Mouse (Mus musculus) spleen, adult 12 weeks (tissue): ENCODE results near the gene Krt84.

ENCODE experiments used
- DNase-seq: peaks from one replicate; pipeline ENCODE4 v3.0.0; 2022; ENCODE audit warnings: low spot score

The Krt84 gene

DNA sequence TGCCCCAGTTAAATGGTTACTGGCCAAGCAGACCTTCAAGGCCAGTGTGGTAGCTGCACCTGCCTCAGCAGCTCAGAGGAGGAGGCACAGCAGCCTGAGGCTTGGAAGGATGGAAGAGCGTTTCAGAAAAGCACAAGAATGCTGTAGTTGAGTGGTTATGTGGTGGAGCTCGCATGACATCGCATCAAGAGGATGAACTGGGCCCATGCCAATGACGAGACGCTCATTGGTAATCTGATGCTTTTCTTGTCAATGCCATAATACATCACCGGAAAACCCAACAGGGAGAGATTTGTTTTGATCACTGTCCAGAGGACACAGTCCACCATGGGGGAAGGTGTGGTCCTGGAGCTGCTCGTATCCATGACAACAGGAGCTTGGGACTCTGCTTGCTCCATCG lies 37.4 kb downstream of the Krt84 start:
- no peak for DNase-seq

DNA sequence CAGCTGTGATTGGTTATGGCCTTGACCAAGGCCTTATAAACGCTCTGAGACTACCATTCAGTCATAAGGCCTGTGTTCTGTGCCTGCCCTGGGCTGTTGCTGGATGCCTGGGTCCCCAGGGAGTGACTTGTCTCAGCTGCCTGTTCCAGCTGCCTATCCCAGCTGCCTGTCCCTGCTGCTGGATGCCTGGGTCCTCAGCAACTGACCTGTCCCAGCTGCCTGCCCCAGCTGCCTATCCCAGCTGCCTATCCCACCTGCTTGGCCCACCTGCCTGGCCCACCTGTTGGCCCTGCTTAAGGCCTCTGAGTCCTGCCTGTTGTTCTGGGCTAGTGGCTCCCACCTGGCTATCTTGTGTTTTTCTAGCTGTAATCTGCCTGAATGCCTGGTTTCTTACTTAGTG lies 38.4 kb downstream of the Krt84 start:
- no peak for DNase-seq

DNA sequence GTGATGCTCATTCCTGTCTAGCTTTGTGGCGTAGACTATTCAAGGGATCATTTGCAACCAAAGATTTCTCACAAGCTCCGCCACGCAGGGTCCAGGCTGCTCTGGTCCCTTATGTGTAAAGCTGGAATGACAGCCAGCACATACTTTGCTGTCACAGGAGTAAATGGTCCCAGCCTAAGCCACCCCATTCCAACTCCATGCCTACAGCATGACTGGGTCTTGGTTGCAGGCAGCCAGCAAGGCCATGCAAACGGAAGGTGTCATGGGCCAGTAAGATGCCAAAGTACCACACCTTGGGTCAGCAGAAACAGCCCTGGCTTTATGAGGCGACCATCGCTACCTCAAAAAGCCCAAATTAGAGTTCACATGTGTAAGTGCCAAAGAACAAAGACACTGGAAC lies 38.9 kb downstream of the Krt84 start:
- no peak for DNase-seq

DNA sequence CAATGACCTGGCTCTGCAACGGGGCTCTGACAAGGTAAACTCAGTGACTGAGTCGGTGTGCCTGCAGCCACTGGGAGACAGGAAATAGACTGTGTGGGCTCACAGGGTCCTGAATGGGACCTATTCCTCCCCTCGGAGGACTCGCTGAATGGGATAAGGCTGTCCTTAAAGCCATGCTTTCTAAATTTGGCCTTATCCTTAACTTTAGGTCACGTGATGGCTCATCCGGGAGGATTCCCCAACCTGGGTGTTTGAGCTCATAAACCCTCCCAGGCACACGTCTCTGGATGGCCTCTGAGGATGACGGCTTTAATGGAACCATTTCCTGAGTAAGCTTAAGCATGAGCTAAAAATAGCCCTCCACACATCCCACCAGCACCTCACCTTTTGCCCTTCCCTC lies 39.9 kb downstream of the Krt84 start:
- no peak for DNase-seq

DNA sequence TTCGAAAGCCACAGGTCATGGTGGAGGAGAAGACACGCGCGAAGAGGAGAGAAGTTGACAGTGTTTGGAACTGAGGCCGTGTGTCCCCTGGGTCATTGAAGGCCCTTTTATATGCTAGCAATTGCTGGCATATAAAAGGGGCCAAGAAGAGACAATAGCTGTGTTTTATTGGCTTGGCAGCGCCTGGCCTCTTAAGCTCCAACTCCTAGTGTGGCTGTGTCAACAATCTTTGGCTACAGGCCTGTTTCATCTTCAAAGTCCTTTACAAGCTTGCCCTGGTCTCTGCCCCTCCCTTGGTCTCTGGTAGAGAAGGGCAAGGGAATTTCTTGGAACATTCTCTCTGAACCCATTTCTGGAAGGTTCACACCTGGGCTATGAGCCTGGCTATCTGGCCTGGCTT lies 41.2 kb downstream of the Krt84 start, which contains the start of gene Krt83:
Gene Krt83, minus strand, starts transcription at position 82 of the 400 bp plus-strand sequence.
- no peak for DNase-seq

DNA sequence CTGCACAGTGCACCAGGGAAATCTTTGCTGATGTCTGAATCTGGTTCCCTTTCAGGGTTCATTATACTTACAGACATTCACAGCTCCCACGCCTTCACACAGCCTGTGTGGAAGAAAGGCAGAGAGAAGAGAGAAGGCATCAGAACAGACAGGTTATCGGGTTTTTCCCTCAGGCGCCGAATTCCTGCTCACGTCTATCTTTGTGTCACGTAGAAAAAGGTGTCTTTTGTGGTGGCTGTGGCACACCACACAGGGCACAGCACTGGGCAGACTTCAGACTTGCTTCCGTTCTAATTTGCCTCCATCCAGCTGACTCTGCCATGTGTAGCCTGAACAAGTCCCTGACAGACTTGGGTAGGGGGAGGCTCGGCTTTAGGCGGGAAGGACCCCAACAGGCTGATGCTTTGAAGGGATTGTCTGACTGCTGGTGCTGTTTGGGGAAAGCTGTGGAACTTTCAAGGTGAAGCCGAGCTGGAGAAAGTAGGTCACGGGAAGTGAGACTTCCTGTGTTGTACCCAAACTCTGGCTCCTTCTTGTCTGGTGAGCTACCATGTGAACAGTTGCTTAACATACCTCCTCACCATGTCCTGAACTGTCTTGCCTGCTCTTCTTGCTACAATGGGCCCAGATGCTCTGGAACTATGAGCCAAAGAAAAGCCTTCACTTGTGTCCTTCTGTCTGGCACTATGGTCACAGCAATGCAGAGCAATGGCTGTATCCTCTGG lies 46.5 kb downstream of the Krt84 start:
- DNase-seq = no peak

DNA sequence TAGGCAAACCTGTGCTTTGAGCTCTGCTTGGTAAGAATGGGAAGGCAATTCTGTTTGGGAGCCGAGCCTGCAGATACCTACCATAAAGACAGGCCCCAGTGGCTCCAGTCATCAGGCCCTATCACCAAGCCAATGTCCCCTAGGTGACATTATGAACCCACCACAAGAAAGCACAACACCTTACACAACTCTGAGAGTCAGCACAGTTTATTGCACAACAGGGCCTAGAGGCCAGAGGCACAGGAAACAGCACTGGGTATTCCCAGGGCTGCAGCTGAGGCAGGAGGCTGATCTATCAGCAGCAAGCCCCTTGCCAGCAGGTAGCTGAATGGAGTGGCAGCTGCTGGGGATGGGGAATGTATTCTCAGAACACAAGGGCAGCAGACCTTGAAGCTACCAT lies 47.7 kb downstream of the Krt84 start:
- no peak for DNase-seq

DNA sequence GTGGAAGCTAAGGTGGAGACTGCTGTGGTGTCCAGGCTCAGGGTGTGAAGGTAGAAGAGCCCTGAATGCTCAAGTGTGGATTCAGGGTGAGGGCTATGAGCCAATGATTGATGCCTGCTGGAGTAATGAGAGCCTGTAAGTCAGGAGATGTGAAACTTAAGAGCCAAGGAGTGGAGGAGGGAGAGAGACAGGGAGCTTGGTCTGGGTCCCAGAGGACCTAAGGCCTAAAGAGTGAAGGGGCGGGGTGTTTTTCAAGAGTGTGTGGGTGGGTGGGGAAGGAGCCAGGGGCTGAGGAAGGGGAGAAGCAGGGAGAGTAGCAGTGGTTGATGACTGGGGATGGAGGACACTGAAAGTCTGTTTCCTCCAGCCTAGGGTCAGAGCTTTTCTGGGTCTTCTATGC lies 49.0 kb downstream of the Krt84 start:
- DNase-seq = no peak

DNA sequence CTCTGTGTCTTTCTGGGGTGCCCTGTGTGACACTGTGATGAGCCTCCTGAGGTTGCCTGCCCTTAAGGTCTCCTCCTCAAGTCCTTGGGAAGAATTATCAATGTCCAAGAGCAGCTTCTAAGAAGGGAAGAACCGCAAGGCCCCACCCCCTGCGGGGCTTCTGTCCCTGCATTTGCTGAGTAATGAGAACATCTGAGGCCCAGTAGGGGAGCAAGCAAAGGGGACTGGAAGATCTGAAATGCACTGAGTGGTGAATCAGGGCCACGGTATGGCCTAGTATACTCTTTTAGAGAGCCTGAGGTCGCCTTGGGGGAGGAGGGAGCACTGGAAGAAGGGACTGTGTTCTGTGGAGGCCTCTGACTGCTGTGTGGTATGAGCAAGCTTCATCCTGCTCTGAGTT lies 50.6 kb downstream of the Krt84 start:
- no peak for DNase-seq

DNA sequence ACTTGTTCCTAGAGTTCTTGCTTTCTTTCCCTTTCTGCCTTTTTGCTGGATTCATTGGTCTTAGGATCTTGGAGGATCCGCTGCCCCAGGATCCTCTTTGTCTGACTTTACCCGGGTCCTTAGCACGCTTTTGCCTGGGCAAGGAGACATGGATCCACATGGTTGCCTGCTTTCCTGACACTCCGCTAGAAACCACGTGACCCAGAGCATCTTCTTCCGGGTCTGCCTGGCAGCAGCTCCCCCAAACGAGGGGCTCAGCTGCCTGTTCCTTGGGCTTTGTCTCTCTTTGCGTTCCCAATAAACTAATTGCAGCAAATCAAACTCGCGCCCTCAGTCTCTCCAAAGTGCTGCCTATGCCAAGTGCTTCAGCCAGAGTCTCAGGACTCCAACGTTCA lies 53.0 kb downstream of the Krt84 start:
- DNase-seq = no peak

DNA sequence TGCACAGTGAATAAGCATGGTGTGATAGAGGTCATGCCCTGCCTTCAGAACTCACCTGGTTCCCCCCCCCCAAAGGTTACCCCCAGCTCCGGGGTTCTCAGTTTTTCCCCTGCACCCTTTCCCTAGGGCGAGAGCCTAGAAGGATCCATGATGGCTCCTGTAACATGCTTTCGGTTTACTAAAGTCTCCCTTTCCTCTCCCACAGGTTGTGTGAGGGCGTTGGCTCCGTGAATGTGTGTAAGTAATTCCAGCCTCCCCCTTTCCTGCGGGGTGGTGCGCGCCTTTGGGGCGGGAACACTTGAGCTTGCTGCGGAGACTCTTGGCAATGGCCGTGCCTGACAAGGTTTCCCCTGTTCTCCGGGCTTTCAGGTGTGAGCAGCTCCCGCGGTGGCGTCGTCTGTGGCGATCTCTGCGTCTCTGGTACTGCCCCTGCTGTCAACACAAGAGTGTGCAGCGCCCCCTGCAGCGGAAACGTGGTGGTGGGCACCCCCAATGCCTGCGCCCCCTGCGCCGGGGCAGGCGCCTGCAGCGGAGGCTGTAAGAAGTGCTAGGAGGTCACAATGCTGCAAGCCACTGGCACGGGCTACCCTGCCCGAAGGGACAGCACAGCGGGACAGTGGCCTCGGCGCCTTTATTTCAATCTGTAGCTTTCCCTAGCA lies 53.5 kb downstream of the Krt84 start:
- DNase-seq = no peak
